Mouse (Mus musculus) megakaryocyte progenitor cell, adult 5-6 weeks (primary cell): ENCODE data around the gene Plau. TPM values are rescaled to one million over a fixed set of nuclear protein-coding genes. Genes with fewer than 3 reads are reported as not detected.
A peak's percentile ranks its signal among the peaks of the same experiment; 100 is the strongest.

Experiments used
- ATAC-seq: replicated peaks from 2 replicates; pipeline ENCODE4 v1.8.0; 2016; ENCODE audit warnings: mild to moderate bottlenecking, moderate TSS enrichment, inconsistent platforms; ENCODE audit not compliant: poor library complexity
- total RNA-seq, 2 experiments: library from RNA; stranded (forward) in 1 of 2; stranded (reverse) in 1 of 2; fragments of 157-497, 149-512 nt in 1 of 2; fragments of 200-1000 nt in 1 of 2; gene quantifications; 2 replicates each; pipeline versions ENCODE4 v1.2.3 to v1.2.4; 2015 to 2017

Gene Plau
- total RNA-seq, 2 experiments from 2014 or later, result 3.4 to 7.6 TPM

DNA sequence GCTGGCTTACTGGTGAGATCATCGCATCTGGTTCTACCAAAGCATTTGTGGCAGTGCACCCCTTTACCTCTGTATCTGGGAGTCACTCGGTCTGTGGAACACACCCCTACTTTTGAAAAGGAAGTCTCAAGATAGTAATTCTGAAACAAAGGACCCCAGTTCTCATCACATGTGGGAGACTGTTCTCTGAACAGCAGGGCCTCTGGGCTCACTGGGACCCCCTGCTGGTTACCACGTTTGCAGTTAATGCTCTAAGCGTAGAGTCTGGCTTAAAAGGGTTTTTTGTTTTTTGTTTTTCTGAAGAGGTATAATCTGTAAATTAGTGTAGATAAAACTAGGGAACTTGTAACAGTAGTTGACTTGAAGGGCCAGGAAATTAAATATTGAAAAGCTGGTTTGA, 49.8 kb downstream of the Plau start:
- peak; percentile 45; the same call in 1 of the 2 replicates for ATAC-seq

DNA sequence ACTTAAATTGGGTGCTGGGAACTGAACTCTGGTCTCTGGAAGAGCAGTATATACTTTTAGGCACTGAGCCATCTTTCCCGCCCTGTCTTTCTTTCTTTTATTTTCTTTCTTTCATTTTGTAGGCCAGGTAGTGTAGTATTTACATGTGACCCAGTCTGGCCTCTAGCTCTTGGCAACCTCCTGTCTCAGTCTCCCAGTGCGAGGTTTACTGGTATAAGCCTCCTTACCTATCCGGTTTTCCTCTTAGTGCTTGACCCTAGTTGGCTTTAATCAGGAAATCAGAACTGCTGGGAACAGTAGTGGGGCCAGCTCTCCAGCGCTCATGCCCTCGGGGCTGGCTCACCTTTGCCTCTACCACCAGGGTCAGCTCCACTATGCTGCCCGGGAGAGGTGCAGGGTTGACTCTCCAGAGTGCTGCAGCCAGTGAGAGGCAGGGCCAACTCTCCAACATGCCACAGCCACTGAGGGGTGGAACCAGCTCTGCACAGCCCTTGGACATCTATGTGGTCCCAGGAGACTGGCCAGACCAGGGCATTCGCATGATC, 51.2 kb downstream of the Plau start:
- ATAC-seq, result no peak

DNA sequence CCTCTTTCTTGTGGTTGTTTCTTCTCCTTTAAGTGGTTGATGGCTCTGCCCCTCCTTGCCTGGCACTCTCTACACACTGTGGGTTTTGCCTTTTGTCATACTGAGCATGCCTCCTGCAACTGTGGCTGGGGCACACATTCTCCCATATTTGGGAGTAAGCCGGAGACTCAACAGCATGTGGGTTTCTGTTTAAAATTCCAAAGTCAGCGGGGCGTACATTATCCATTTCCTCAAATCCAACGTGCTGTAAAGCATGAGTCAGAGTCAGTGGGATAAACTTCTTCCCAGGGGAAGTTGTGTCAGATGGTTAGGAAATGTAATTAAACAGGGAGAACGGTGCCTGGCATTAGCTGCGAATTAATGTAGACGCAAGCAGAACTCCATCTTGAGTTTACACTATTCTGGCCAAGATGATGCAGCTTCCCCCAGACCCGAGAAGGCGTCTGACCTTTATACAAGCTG, 55.5 kb downstream of the Plau start:
- ATAC-seq, result peak; percentile 48; the same call in 1 of the 2 replicates

Other genes with a start within 250 kb of the Plau start
- 5.3 and 7.0 TPM in 2 replicates for gene Usp54, start 195.6 kb upstream of the Plau start, total RNA-seq (2015)
- 3.2 and 6.5 TPM in 2 replicates for gene Usp54, start 195.6 kb upstream of the Plau start, total RNA-seq (2017)
- gene Myoz1, start 180.1 kb upstream of the Plau start, total RNA-seq (2015), result not detected in 2 replicates
- 0.68 TPM in 1 of 2 replicates, not detected in the other for gene Myoz1, start 180.1 kb upstream of the Plau start, total RNA-seq (2017)
- gene Synpo2l, start 168.3 kb upstream of the Plau start, total RNA-seq (2015), result 0.10 TPM in 1 of 2 replicates, not detected in the other
- gene Synpo2l, start 168.3 kb upstream of the Plau start, total RNA-seq (2017), result 0.20 TPM in 1 of 2 replicates, not detected in the other
- 40.1 and 40.5 TPM in 2 replicates for gene Sec24c, start 162.4 kb upstream of the Plau start, total RNA-seq (2015)
- 88.7 and 97.9 TPM in 2 replicates for gene Sec24c, start 162.4 kb upstream of the Plau start, total RNA-seq (2017)
- gene Fut11, start 141.7 kb upstream of the Plau start, total RNA-seq (2015), result 14.3 and 15.3 TPM in 2 replicates
- 5.3 and 5.7 TPM in 2 replicates for gene Fut11, start 141.7 kb upstream of the Plau start, total RNA-seq (2017)
- gene Chchd1, start 133.7 kb upstream of the Plau start, total RNA-seq (2015), result 163 and 169 TPM in 2 replicates
- gene Chchd1, start 133.7 kb upstream of the Plau start, total RNA-seq (2017), result 104 and 110 TPM in 2 replicates
- gene Zswim8, start 129.1 kb upstream of the Plau start, total RNA-seq (2015), result 19.5 and 23.4 TPM in 2 replicates
- gene Zswim8, start 129.1 kb upstream of the Plau start, total RNA-seq (2017), result 19.1 and 23.5 TPM in 2 replicates
- gene Ndst2, start 102.1 kb upstream of the Plau start, total RNA-seq (2015), result 21.2 and 30.7 TPM in 2 replicates
- gene Ndst2, start 102.1 kb upstream of the Plau start, total RNA-seq (2017), result 6.6 and 8.5 TPM in 2 replicates
- gene Camk2g, start 42.6 kb upstream of the Plau start, total RNA-seq (2015), result 22.9 and 29.1 TPM in 2 replicates
- 47.5 and 52.5 TPM in 2 replicates for gene Camk2g, start 42.6 kb upstream of the Plau start, total RNA-seq (2017)
- 42.9 and 50.6 TPM in 2 replicates for gene Vcl, start 92.7 kb downstream of the Plau start, total RNA-seq (2015)
- gene Vcl, start 92.7 kb downstream of the Plau start, total RNA-seq (2017), result 30.0 and 32.3 TPM in 2 replicates
- gene Ap3m1, start 215.8 kb downstream of the Plau start, total RNA-seq (2015), result 56.9 and 71.1 TPM in 2 replicates
- gene Ap3m1, start 215.8 kb downstream of the Plau start, total RNA-seq (2017), result 60.1 and 71.0 TPM in 2 replicates
- gene Adk, start 215.9 kb downstream of the Plau start, total RNA-seq (2015), result 100 and 106 TPM in 2 replicates
- 104 and 129 TPM in 2 replicates for gene Adk, start 215.9 kb downstream of the Plau start, total RNA-seq (2017)